Mouse (Mus musculus): ENCODE data around the gene Slc25a47. TPM values are rescaled to one million over a fixed set of nuclear protein-coding genes. Genes with fewer than 3 reads are reported as not detected.
A peak's percentile ranks its signal among the peaks of the same experiment; 100 is the strongest.

The Slc25a47 gene
- polyA plus RNA-seq (2016; fragmentation: Nextera tagmentation; extraction: Ambion mirVana): 9.8 and 11.9 TPM in 2 replicates

DNA sequence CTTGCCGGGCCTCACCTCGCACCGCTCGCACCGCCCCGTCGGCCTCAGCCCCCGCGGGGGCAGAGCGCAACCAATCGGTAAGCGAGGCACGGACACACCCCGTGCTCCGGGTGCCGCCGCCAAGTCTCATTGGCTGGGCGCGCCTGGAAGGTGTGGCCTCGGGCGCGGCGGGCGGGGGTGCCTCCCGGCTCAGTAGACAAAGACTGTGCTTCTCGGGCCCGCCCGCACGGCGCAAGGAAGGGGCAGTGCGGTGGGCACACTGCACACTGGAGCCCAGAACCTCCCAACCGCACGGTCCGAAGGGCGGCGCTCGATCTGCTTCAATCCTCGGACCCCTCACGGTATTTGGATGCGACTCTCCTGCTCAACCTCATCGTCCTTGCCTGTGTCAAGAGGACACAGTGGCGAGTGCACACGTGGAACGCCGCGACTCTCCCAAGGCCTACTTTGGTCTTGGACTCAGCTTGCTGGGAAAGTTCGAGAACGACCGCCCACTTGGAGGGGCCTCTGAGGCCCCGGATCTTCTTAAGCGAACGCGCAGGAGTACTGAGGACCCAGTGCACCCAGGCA is at the start of gene Slc25a47, which contains the start of gene Slc25a29:
TSS of gene Slc25a47 (plus strand) at position 207 of the 570 bp plus-strand sequence.
TSS of gene Slc25a29 (minus strand) at position 44 of the 570 bp plus-strand sequence.
- peaks cover 42% of the 10 kb centered on the region for H3K36me3 ChIP-seq (replicated peaks)
- 1% methylated on average over 53 of the region's 53 CpGs for WGBS
- peak within 1 kb of the TSS; percentile 63 for H3K4me3 ChIP-seq
- peaks cover 53% of the 10 kb centered on the region for H3K4me1 ChIP-seq
- peak within 1 kb of the TSS; percentile 93 for H3K27ac ChIP-seq
- H3K27me3 ChIP-seq (ENCODE audit: poor library complexity, severe bottlenecking): peaks cover 10% of the 10 kb centered on the region
- H3K9me3 ChIP-seq: no peaks in the 10 kb centered on the region
- DNase-seq (ENCODE audit: extremely low spot score, low spot score): peak; percentile 94

DNA sequence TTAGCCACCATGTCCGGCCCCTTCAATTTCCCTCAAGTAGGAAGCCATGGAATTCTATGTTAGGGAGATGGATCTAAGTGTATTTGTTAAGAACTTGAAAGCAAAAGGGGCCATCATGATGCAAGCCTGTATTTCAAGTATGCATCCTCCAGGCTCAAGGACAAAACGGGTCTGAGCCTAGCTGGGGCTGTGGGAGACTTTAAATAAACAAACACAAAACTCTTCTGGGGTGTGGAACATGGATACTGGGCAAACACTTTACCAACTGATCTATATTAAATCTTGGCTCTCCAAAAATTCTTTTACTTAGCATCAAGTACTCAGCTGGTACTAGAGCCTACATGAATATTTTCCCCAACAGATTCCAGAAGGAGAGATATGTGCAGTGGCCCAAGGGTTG is 48.5 kb upstream of the Slc25a47 start:
- Histone ChIP-seq H3K9me3 (peaks cover 24% of the 10 kb centered on the region), H3K27ac (no peak overlapping the region), H3K27me3 (ENCODE audit: poor library complexity, severe bottlenecking) (no peaks in the 10 kb centered on the region), H3K4me1 (peaks cover 15% of the 10 kb centered on the region), H3K4me3 (no peak overlapping the region), H3K36me3 (replicated peaks) (peaks cover 49% of the 10 kb centered on the region)
- DNase-seq (ENCODE audit: extremely low spot score, low spot score): no peak
- WGBS: 92% methylated on average over 2 of the region's 2 CpGs

DNA sequence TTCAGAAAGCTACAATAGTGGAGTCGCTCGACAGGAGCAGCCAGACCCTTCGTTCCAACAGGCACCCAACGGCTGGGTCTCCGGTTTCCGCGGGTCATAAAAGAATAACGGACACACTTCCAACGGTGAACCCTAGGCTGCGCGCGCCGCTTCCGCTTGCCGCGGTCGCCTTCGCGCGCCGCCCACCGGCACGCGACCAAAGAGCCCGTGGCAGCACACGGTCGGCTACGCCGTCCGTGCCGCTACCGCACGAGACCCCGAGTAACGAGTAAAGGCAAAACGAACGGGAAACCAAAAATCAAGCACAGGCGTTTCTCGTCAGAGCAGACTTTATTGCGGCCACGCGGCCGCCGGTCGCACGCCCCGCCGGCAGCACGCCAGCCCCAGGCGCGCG is 43.7 kb upstream of the Slc25a47 start:
- peak overlapping the region; percentile 97 for H3K27ac ChIP-seq
- peaks cover 39% of the 10 kb centered on the region for H3K4me1 ChIP-seq
- H3K4me3 ChIP-seq: peak overlapping the region; percentile 98
- peaks cover 18% of the 10 kb centered on the region for H3K36me3 ChIP-seq (replicated peaks)
- under 1% methylated on average over 52 of the region's 52 CpGs for WGBS
- no peaks in the 10 kb centered on the region for H3K27me3 ChIP-seq (ENCODE audit: poor library complexity, severe bottlenecking)
- peak; percentile 79 for DNase-seq (ENCODE audit: extremely low spot score, low spot score)
- no peaks in the 10 kb centered on the region; the same call in 1 of the 2 replicates for H3K9me3 ChIP-seq

DNA sequence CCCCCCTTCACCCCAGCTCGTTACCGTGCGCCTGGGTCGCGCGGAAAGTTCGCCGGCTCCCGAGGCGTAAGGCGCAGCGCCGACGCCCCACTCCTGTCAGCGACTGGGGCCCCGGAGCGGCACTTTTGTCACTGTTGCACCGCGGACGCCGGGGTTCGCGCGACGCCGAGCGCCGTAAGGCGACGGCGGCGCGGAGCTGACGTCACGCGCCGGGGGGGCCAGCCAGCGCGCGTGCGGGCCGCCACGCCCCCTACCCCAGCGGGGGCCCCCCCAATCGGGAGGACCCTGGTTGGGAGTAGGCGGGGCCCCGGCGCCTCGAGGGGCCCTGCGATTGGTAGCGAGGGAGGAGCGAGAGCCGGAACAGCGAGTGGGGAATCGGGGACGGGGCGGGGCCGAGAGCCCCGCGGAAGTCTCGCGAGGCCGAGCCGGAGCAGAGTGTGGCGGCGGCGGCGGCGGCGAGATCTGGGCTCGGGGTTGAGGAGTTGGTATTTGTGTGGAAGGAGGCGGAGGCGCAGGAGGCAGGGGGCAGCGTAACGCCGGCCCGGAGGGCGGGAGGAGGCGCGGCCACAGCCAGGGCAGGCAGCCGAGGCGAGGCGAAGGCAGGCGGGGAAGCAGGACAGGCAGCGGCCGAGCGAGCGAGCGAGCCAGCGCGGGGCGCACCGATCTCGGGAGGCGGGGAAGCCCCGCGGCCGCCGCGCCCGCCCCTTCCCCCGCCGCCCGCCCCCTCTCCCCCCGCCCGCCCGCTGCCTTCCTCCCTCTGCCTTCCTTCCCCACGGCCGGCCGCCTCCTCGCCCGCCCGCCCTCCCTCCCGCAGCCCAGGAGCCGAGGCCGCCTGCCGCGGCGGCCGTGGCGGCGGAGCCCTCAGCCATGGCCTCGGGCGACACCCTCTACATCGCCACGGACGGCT is 43.0 kb upstream of the Slc25a47 start, which contains the start of gene Yy1:
TSS of gene Yy1 (plus strand) at position 428 of the 907 bp plus-strand sequence.
- Histone ChIP-seq H3K27ac (peak within 1 kb of the TSS; percentile 97), H3K36me3 (replicated peaks) (peaks cover 18% of the 10 kb centered on the region), H3K27me3 (ENCODE audit: poor library complexity, severe bottlenecking) (no peaks in the 10 kb centered on the region), H3K9me3 (no peaks in the 10 kb centered on the region), H3K4me1 (peaks cover 39% of the 10 kb centered on the region), H3K4me3 (peak within 1 kb of the TSS; percentile 98)
- DNase-seq (ENCODE audit: extremely low spot score, low spot score): peak; percentile 97
- under 1% methylated on average over 101 of the region's 127 CpGs for WGBS

DNA sequence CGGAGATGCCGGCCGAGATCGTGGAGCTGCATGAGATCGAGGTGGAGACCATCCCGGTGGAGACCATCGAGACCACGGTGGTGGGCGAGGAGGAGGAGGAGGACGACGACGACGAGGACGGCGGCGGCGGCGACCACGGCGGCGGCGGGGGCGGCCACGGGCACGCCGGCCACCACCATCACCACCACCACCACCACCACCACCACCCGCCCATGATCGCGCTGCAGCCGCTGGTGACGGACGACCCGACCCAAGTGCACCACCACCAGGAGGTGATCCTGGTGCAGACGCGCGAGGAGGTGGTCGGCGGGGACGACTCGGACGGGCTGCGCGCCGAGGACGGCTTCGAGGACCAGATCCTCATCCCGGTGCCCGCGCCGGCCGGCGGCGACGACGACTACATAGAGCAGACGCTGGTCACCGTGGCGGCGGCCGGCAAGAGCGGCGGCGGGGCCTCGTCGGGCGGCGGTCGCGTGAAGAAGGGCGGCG is 42.3 kb upstream of the Slc25a47 start:
- peak overlapping the region; percentile 97 for H3K27ac ChIP-seq
- peak overlapping the region; percentile 98 for H3K4me3 ChIP-seq
- H3K27me3 ChIP-seq (ENCODE audit: poor library complexity, severe bottlenecking): no peaks in the 10 kb centered on the region
- no peaks in the 10 kb centered on the region for H3K9me3 ChIP-seq
- H3K4me1 ChIP-seq: peaks cover 39% of the 10 kb centered on the region
- H3K36me3 ChIP-seq (replicated peaks): peaks cover 14% of the 10 kb centered on the region
- under 1% methylated on average over 64 of the region's 71 CpGs for WGBS
- peak; percentile 41 for DNase-seq (ENCODE audit: extremely low spot score, low spot score)

DNA sequence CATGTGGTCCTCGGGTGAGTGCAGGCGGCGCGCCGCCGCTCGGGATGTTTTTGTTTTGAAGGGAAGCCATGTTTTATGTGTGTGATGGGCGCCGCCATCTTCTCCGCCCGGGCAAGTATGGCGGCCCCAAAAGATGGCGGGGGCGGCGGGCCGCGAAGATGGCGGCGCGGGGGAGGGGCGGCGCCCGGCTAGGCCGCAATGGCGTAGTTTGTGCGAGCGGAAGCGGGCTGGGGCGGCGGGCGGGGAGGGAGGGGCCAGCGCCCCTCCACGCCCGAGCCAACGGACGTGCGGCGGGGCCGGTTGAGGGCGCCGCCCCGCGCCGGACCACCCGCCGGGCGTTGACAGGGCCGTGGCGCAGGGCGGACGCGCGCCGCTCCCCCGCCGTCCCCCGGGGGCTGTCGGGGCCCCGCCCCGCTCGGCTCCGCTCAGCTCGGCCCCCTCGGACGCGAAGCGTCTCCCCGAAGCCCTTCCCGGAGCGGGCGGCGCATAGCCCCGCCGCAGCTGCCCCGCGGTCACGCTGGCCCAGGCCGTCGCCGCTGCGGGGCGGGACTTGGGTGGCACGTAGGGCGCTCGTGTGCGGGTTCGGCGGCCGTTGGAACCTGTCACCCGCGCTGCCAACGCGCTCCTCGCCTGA is 41.7 kb upstream of the Slc25a47 start:
- H3K4me3 ChIP-seq: peak overlapping the region; percentile 98
- H3K27me3 ChIP-seq (ENCODE audit: poor library complexity, severe bottlenecking): no peaks in the 10 kb centered on the region
- WGBS: under 1% methylated on average over 83 of the region's 94 CpGs
- H3K36me3 ChIP-seq (replicated peaks): peaks cover 20% of the 10 kb centered on the region
- H3K27ac ChIP-seq: peak overlapping the region; percentile 97
- H3K4me1 ChIP-seq: peaks cover 39% of the 10 kb centered on the region
- H3K9me3 ChIP-seq: no peaks in the 10 kb centered on the region
- peak; percentile 77 for DNase-seq (ENCODE audit: extremely low spot score, low spot score)

DNA sequence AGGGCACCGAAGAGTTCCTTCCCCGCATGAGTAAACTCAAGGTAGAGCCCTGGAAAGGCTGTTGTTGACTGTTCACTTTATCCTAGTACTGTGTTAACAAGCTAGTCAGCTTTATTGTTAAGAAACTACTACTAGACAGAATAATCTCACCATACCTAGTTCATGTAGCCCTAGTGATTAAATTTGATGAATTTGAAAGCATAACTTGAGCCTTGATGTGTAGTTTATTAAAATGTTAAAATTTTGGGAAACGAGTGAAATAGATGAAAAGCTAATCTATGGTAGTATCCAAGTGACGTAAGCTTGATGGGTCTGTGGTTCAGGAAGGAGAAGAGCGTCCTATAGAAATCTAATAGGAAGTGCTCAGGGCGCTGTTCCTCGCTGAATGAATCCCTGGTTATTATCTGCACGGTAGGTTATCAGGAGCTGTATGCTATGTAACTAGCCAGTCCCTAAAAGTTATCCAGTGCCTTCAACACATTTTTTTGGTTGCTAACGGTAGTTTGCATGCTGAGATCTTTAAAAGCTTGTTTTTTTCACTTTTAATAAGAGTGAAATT is 40.8 kb upstream of the Slc25a47 start:
- Histone ChIP-seq H3K9me3 (no peaks in the 10 kb centered on the region), H3K4me3 (peak overlapping the region; percentile 98), H3K27me3 (ENCODE audit: poor library complexity, severe bottlenecking) (no peaks in the 10 kb centered on the region), H3K36me3 (replicated peaks) (peaks cover 28% of the 10 kb centered on the region), H3K27ac (peak overlapping the region; percentile 97), H3K4me1 (peaks cover 39% of the 10 kb centered on the region)
- WGBS: 42% methylated on average over 9 of the region's 9 CpGs
- DNase-seq (ENCODE audit: extremely low spot score, low spot score): no peak

DNA sequence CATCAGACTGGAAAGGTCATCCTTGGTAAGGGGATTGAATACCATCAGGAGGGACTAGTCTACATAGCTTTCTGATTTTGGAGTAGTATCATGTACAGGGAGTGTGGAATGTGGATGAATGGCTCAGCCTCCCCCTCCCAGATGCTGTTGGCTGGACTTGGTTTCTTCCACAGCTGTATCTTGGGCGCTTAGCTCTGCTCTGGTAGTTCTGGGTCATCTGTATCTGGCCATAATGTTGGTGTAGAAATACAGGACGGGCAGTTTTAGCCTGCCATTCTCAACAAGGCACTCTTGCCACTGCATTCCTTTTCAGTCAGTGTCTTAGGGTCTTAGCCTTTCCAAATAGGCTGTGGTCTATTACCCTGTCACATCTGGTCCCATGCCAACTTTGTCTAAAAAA is 34.2 kb upstream of the Slc25a47 start:
- peaks cover 19% of the 10 kb centered on the region for H3K4me1 ChIP-seq
- no peak overlapping the region for H3K27ac ChIP-seq
- peaks cover 52% of the 10 kb centered on the region for H3K36me3 ChIP-seq (replicated peaks)
- no peaks in the 10 kb centered on the region for H3K9me3 ChIP-seq
- no peak for DNase-seq (ENCODE audit: extremely low spot score, low spot score)
- no peaks in the 10 kb centered on the region for H3K27me3 ChIP-seq (ENCODE audit: poor library complexity, severe bottlenecking)
- WGBS: 83% methylated on average over 2 of the region's 2 CpGs
- no peak overlapping the region for H3K4me3 ChIP-seq

DNA sequence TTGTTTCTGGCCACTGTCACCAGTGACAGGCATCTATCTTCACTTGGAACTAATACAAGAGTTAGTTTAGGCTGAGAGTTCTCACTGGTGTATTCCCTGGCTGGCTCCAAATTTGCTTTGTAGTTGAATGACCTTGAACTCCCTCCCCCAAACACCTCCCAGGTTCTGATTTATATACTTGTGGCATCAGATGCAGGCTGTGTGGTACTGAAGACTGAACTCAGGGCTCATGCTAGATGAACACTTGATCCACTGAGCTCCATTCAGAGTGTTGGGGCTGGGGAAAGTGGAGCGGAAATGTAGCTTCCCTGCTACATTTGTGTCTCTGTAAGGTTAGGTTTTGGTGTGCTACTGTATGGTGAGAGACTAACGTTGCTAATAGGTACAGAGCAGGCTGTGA is 31.5 kb upstream of the Slc25a47 start:
- Histone ChIP-seq H3K9me3 (no peaks in the 10 kb centered on the region), H3K4me1 (peaks cover 14% of the 10 kb centered on the region), H3K27me3 (ENCODE audit: poor library complexity, severe bottlenecking) (no peaks in the 10 kb centered on the region), H3K4me3 (no peak overlapping the region), H3K36me3 (replicated peaks) (peaks cover 64% of the 10 kb centered on the region), H3K27ac (no peak overlapping the region)
- WGBS: 86% methylated on average over 2 of the region's 2 CpGs
- DNase-seq (ENCODE audit: extremely low spot score, low spot score): no peak

DNA sequence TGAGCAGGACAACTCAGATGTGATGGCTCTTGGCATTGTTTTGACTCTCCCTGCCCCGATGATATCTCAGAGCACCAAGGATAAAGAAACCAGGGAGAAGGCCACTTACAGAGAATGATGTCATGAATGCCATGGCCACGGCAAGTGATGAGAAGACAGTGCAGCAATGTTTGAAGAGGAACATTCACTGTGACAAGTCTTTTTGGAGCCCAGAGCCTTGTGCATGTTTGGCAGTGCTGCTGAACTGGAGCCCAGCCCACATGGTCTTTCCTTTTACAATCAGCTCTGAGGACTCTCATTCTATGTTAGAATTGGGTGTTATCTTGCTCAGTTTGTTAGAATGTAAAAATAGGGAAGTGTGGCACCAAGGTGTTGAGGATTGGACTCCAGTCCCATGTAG is 27.4 kb upstream of the Slc25a47 start:
- H3K4me1 ChIP-seq: no peaks in the 10 kb centered on the region
- no peaks in the 10 kb centered on the region for H3K27me3 ChIP-seq (ENCODE audit: poor library complexity, severe bottlenecking)
- DNase-seq (ENCODE audit: extremely low spot score, low spot score): no peak
- no peak overlapping the region for H3K27ac ChIP-seq
- no peaks in the 10 kb centered on the region for H3K9me3 ChIP-seq
- WGBS: 95% methylated on average over 2 of the region's 2 CpGs
- H3K36me3 ChIP-seq (replicated peaks): peaks cover 65% of the 10 kb centered on the region
- no peak overlapping the region for H3K4me3 ChIP-seq

DNA sequence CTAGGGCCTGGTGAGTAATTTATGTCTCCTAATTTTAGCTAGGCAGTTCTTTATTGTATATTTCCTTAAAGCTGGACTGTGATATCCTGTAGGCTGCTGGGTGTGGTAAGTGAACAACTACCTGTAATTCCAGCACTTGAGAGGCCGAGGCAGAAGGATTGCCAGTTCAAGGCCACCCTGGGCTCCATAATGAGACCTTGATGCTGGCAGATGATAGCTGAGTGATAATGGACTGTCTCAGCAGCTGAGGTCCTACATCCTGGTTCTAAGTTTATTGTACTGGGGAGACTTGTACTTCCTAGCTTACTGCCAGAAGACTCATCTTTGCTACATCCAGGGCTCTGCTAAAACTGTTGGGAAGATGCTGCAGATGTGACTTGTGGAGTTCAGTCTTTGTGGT is 26.1 kb upstream of the Slc25a47 start:
- Histone ChIP-seq H3K36me3 (replicated peaks) (peaks cover 76% of the 10 kb centered on the region), H3K4me3 (no peak overlapping the region), H3K4me1 (no peaks in the 10 kb centered on the region), H3K9me3 (no peaks in the 10 kb centered on the region), H3K27me3 (ENCODE audit: poor library complexity, severe bottlenecking) (no peaks in the 10 kb centered on the region), H3K27ac (no peak overlapping the region)
- 85% methylated on average over 1 of the region's 1 CpGs for WGBS
- no peak for DNase-seq (ENCODE audit: extremely low spot score, low spot score)

DNA sequence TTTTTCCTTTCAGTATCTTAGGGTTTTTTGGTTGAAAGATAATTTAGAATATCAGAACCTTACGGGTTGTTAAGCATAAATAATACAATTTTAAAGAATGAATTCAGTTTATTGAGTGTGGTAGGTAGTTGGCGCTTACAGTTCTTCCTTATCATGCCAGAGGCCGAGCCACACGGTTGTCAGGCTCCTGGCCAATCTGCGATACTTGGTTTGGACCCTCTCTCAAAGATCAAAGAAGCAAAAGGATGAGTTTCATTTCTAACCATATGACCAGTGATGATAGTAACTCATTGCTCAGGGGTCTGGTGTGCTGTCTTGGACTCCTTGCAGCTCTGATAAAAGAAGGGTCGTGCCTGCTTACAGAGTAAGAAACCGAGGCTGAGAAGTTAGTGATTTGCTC is 25.5 kb upstream of the Slc25a47 start:
- H3K4me3 ChIP-seq: no peak overlapping the region
- peaks cover 82% of the 10 kb centered on the region for H3K36me3 ChIP-seq (replicated peaks)
- no peaks in the 10 kb centered on the region for H3K27me3 ChIP-seq (ENCODE audit: poor library complexity, severe bottlenecking)
- no peak for DNase-seq (ENCODE audit: extremely low spot score, low spot score)
- H3K27ac ChIP-seq: no peak overlapping the region
- 92% methylated on average over 7 of the region's 7 CpGs for WGBS
- H3K9me3 ChIP-seq: no peaks in the 10 kb centered on the region
- H3K4me1 ChIP-seq: no peaks in the 10 kb centered on the region

Data from forebrain, embryonic 10.5 days (tissue).